Mouse (Mus musculus) gastrocnemius, adult 2 months (tissue): Measurements from ENCODE around the gene Arap1. TPM values are rescaled to one million over a fixed set of nuclear protein-coding genes. Genes with fewer than 3 reads are reported as not detected.

ENCODE experiments used
- DNase-seq: peaks from one replicate; pipeline ENCODE4 v3.0.0; 2022
- H3K27ac ChIP-seq: fragments of 200-600 bp; 2 replicates; pipeline ENCODE4 v1.8.1; 2022; ENCODE audit warnings: mild to moderate bottlenecking
- H3K4me3 ChIP-seq: fragments of 200-600 bp; 2 replicates; pipeline ENCODE4 v1.8.1; 2022; ENCODE audit warnings: mild to moderate bottlenecking, moderate library complexity
- CTCF ChIP-seq: fragments of 200-600 bp; IDR thresholded peaks from 2 replicates; pipeline ENCODE4 v1.8.1; 2022; ENCODE audit warnings: antibody characterized with exemption, mild to moderate bottlenecking, moderate library complexity
- intact Hi-C: fragments of 180-260 bp; cut with DNase I; formaldehyde crosslinking; loops from one replicate; pipeline ENCODE4 v1.15.1; 2025
- total RNA-seq, 2 experiments: library from RNA; stranded (reverse); gene quantifications; 2 replicates each; pipeline ENCODE4 v1.2.3; 2021

The Arap1 gene
- total RNA-seq, 2 experiments from 2014 or later = 19.9 to 30.6 TPM

GRCm38 (mm10) chr7:101393694-101394504 is 46.0 kb downstream of the Arap1 start:
- peak overlapping the region; percentile 68 for H3K4me3 ChIP-seq
- DNase-seq = peak; percentile 88
- no peak for TF ChIP-seq CTCF
- H3K27ac ChIP-seq = peak overlapping the region; percentile 83
- intact Hi-C loops = no loop called here

- Histone ChIP-seq H3K4me3 (peak overlapping the region; percentile 68), H3K27ac (peak overlapping the region; percentile 83)
- intact Hi-C loops = no loop called here
- no peak for TF ChIP-seq CTCF
- no peak for DNase-seq
Measured at GRCm38 (mm10) chr7:101394569-101394968, 46.7 kb downstream of the Arap1 start.

- intact Hi-C loops = no loop called here
- H3K4me3 ChIP-seq = peak overlapping the region; percentile 68
Measured at GRCm38 (mm10) chr7:101395471-101395870, 47.6 kb downstream of the Arap1 start.

GRCm38 (mm10) chr7:101397175-101397574 is 49.3 kb downstream of the Arap1 start:
- intact Hi-C loops = no loop called here
- no peak for DNase-seq
- H3K27ac ChIP-seq = no peak overlapping the region
- no peak for TF ChIP-seq CTCF
- no peak overlapping the region for H3K4me3 ChIP-seq

More at GRCm38 (mm10) chr7:101395471-101395870, 47.6 kb downstream of the Arap1 start:
- H3K27ac ChIP-seq = peak overlapping the region; percentile 83
- no peak for DNase-seq
- no peak for TF ChIP-seq CTCF

- Histone ChIP-seq H3K27ac (no peak overlapping the region), H3K4me3 (no peak overlapping the region)
- TF ChIP-seq CTCF = no peak
- intact Hi-C loops = no loop called here
- DNase-seq = no peak
Measured at GRCm38 (mm10) chr7:101401510-101401909, 53.6 kb downstream of the Arap1 start.

DNA sequence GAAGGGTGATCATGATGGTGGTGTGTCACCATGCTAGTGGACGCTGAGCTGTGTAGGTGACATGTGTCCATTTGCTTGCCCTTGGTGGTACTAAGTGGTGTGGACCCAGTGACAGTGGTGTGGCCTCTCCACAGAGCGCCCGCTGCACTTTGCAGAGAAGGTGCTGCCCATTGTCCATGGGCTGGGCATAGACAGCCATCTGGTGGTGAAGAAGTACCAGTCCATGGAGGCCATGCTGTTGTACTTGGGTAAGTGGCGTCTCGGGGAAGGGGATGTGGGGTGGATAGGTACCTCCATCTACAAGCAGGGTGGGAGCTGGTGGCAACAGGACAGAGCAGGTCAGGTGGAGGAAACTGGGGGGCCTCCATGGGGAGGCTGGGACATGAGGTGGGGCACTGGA is 56.0 kb downstream of the Arap1 start:
- intact Hi-C loops = no loop called here
- peak; percentile 34 for TF ChIP-seq CTCF
- no peak overlapping the region for H3K4me3 ChIP-seq
- DNase-seq = no peak
- H3K27ac ChIP-seq = no peak overlapping the region

DNA sequence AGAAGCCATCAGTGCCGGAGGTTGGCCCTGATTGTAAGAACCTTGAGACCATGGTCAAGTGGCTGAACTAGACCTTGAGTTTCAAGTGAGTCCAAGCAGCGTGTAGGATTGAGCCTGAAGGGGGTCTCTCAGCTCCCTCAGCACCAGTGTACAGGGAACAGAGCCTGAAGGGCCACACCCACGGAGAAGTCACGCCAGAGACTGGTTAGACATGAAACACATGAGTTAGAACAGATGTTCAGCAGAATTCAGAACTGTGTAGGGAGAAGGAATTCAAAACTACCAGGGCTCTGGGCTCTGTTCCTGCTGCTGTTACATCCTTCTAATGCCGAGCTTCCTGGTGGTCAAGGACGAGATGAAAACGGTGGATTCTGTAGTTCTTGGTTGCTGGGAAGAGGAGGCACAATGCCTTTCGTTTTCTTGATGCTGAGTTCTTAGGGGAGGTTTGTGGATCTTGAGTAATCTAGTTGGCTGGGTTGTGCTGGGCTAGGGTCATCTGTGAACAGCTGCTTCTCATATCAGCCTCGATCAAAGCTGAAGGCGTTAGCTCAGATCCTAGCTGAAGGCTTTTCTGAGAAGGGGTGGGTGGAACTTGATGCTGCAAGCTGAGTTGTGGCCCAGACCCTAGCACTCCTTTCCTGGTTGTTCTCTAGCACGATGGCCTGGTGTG is 62.5 kb downstream of the Arap1 start, which contains the start of gene Gm45837:
Gm45837 (plus strand) TSS at position 620 of the 670 bp plus-strand sequence.
- H3K4me3 ChIP-seq = no peak within 1 kb of the TSS
- DNase-seq = no peak
- no peak for TF ChIP-seq CTCF
- intact Hi-C loops = no loop called here
- H3K27ac ChIP-seq = peak within 1 kb of the TSS; percentile 35

- TF ChIP-seq CTCF = no peak; the same call in 1 of the 2 replicates
- intact Hi-C loops = loop anchor here (2.0 kb wide), 1 partner anchor 102 kb away; no protein-coding TSS in a partner anchor
- H3K27ac ChIP-seq = no peak overlapping the region
- peak; percentile 89 for DNase-seq
- H3K4me3 ChIP-seq = no peak overlapping the region
Measured at GRCm38 (mm10) chr7:101412796-101413195, 64.9 kb downstream of the Arap1 start.

GRCm38 (mm10) chr7:101414209-101414608 is 66.3 kb downstream of the Arap1 start:
- H3K4me3 ChIP-seq = no peak overlapping the region
- DNase-seq = no peak
- no peak overlapping the region for H3K27ac ChIP-seq
- TF ChIP-seq CTCF = no peak
- intact Hi-C loops = no loop called here

DNA sequence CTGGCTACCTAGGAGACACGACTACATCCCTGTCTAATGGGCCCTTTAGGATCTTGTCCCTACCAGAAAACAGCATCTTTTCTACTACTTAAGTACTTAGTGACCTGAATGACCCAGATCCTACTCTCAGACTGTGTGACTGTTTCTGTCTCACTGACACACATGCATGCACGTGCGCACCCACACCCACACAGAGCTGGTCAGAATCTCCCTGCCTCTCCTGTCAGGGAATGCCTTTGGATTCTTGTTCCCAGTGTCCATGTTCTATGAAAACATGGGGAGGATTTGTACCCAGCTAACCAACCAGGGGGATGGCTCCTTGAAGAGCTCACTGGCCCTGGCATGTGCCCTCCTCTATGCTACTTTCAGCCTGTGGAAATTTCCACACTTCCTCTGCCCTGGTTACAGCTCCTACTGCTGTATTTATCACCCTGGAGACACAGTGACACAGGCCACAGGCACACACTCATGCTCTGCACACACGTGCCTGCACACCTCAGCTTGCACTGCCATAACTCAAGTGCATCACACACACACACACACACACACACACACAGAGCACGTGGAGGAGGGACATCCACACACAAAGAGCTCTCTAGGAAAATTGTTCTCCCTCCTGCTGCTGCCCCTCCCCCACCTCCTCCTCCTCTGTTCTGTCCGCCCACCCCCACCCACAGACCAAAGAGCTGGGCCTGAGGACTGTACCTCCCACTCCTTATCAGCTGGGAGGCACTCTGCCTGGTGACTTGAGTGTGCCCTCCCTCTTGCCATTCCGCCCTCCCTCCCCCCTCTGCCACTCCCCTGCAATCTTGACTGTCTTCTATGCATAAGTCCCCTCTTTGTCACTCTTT is 67.0 kb downstream of the Arap1 start:
- no peak overlapping the region for H3K4me3 ChIP-seq
- H3K27ac ChIP-seq = no peak overlapping the region
- DNase-seq = no peak
- TF ChIP-seq CTCF = no peak
- intact Hi-C loops = no loop called here

DNA sequence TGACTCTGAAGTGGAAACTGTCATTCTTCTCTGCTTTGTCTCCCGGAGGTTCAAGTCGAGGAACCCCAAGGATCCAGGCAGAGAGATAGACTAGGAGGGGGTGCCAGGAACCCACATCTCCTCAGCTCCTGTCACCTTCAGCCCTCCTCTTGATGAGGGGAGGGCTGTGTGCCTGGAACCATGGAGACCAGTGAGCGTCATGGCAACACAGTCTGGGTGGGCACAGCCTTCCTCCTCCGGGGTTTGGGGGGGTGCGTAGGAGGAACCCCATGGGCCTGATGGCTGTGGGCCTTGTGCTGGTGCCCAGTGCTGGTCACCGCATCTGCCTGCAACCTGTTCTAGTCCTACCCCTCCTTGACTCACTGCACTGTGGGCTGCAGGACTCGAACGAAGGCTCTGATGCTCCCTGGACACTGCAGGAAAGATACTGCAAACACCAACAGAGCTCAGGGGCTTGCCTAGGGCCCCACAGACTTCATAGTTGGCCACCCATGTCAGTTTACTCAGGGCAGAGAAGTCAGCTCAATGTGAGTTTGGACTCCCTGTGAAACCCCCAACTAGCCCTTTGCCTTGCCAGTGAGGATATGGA is 67.7 kb downstream of the Arap1 start:
- H3K4me3 ChIP-seq = no peak overlapping the region
- DNase-seq = no peak
- no peak for TF ChIP-seq CTCF
- H3K27ac ChIP-seq = no peak overlapping the region
- intact Hi-C loops = no loop called here

DNA sequence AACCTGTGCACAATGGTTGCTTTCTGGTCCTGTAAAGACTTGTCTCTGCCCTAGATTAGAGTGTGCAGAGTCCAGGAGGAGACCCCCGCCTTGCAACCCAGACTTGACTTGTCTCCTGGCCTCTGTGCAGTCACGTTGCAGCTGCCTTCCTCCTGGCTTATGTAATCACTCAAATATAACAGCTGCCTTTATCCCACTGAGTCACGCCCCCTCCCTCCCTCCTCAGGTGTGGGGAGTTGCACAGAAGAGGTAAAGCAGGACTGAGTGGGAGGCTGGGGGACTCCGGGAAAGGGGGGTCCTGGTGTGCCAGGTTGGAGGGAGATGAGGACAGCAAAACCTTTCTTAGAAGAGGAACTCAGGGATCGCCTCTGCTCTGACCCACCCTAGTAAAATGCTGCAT is 68.5 kb downstream of the Arap1 start:
- no peak overlapping the region for H3K27ac ChIP-seq
- intact Hi-C loops = no loop called here
- no peak overlapping the region for H3K4me3 ChIP-seq
- DNase-seq = no peak
- TF ChIP-seq CTCF = no peak
